Mouse (Mus musculus) hindlimb bud, embryonic 11.5 days (tissue): ENCODE measurements around the gene Iffo1.

Experiments used
- DNase-seq: peaks from one replicate; pipeline ENCODE4 v3.0.0-alpha.2; 2012; ENCODE audit warnings: low read depth, low spot score; ENCODE audit errors: extremely low spot score

Iffo1 gene

DNA sequence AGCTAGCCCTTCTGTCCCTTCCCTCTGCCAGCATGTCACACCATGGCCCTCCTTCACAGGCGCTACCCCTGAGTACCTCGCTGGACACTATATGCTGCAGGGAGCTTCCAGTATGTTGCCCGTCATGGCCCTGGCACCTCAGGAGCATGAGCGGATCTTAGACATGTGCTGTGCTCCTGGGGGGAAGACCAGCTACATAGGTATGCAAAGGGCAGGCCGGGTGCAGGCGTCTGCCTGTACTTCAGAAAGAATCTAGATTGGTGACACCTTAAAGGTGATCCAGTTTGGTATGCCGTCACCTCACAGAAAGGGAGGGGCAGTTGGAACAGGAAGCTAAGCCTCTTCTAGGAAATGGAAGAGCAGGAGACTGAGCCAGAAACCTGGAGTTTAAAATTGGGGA lies 5.3 kb upstream of the Iffo1 start:
- no peak for DNase-seq

- DNase-seq = no peak
Observed at GRCm38 (mm10) chr6:125142436-125142835, 2.6 kb upstream of the Iffo1 start.

DNA sequence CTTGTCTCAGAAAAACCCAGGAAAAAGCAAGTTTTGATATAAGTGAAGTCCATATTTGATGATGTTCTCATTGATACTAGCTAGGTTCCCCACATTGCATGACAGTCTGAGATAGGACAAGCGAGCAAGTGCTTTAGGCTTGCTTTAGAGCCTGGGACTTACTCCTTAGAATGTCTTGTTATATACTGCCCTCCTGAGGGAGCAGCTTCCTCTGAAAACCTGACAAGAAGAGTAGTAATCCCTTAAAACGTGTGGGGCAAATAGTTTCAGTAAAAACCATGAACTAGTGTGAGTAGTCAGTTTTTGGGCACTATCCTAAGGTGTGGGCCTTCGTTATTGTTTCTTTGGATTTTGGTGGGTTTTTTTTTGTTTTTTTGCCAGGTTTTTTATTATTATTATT lies 1.9 kb upstream of the Iffo1 start:
- DNase-seq = no peak

DNA sequence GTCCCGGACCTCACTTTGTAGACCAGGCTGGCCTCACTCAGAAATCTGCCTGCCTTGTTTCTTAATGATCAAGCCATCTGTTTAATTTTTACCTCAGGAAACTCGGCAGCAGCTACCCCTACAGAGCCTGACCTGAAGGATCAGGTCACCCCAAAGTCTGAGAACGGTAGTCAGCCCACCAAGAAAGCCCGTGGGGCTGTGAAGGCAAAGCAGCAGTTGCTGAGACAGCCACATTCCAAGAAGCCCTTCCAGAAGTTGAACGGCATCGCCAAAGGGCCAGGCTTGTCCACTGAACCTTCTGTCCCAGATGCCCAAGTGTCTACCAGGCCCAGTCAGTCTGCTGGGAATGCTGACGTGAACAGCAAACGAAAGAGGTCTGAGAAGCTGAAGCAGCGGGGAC lies 1.1 kb upstream of the Iffo1 start:
- DNase-seq = no peak

DNA sequence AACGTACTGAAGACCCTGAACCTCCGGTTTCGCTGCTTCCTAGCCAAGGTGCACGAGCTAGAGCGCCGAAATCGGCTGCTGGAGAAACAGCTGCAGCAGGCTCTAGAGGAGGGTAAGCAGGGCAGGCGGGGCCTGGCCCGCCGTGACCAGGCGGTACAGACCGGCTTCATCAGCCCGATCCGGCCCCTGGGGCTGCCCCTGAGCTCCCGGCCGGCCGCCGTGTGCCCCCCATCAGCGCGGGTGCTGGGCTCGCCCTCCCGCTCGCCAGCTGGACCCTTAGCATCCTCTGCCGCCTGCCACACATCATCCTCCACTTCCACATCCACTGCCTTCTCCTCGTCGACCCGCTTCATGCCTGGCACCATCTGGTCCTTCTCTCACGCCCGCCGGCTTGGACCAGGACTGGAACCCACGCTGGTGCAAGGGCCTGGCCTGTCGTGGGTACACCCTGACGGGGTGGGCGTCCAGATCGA lies 474 bp downstream of the Iffo1 start:
- DNase-seq = no peak

DNA sequence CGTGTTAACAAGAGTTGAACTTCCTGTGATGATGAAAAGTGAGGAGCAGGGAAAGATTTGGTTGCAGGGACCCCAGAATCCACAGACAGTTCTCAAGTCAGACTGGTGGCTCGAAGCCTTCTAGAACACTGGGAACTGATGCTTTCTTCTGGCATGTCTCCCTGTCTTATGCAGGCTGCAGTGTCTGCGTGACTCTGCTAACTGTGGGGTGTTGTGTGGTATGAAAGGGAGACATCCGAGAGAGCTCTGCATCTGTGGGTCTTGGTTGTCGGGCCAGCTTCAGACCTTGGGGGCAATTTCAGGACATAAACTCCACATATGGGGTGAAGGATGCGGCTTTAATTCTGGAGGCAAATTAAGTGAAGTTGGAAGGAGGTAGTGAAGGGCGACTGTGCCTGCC lies 1.1 kb downstream of the Iffo1 start:
- no peak for DNase-seq

GRCm38 (mm10) chr6:125146797-125147196 lies 1.8 kb downstream of the Iffo1 start:
- no peak for DNase-seq

GRCm38 (mm10) chr6:125147329-125147728 lies 2.3 kb downstream of the Iffo1 start:
- no peak for DNase-seq

DNA sequence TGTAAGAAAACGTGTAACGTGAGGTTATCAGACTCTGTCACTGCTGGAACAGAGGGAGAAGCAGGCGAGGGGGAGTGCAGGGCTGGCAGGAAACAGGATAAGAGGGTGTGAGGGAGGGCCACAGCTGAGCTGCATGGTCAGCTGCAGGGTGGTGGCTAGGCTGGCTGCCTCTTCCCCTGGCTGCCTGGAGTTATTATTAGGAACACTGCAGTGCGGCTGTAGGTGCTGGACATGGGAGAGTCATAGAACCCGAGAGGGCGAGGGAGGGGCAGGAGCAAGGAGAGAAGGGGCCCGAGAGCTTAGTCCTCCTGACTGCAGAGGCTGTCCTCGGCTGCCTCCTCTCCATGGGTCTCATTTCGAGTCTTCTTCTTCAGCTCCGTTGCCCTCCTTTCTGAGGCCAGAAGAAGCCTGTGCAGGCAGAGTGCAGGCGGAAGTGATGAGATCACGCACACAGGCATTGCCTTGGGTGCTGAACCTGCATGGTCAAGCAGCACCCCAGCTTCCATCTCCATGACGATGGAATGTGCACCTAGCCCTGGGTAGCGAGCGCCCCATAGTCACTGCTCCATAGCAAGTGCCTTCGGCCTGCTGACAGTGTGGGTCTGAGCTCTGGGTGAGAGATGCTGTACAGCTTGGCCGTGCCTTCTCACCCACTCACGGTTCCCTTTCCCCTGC lies 3.3 kb downstream of the Iffo1 start:
- no peak for DNase-seq

- DNase-seq = no peak
Observed at GRCm38 (mm10) chr6:125148926-125149568, 4.0 kb downstream of the Iffo1 start.

DNA sequence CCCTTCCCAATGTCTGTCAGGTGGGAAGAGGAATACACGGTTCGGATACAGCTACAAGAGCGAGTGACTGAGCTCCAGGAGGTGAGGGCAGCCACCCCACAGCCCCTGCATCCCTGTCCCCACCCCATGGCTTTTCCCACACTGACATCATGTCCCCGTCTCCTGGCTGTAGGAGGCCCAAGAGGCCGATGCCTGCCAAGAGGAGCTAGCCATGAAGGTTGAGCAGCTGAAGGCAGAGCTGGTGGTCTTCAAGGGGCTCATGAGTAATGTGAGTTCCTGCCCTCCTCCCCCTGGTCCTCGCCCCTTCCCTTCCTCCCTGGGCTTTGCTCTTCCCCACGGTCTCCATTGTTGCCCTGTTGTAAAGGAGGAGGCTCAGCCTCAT lies 4.5 kb downstream of the Iffo1 start:
- DNase-seq = no peak

DNA sequence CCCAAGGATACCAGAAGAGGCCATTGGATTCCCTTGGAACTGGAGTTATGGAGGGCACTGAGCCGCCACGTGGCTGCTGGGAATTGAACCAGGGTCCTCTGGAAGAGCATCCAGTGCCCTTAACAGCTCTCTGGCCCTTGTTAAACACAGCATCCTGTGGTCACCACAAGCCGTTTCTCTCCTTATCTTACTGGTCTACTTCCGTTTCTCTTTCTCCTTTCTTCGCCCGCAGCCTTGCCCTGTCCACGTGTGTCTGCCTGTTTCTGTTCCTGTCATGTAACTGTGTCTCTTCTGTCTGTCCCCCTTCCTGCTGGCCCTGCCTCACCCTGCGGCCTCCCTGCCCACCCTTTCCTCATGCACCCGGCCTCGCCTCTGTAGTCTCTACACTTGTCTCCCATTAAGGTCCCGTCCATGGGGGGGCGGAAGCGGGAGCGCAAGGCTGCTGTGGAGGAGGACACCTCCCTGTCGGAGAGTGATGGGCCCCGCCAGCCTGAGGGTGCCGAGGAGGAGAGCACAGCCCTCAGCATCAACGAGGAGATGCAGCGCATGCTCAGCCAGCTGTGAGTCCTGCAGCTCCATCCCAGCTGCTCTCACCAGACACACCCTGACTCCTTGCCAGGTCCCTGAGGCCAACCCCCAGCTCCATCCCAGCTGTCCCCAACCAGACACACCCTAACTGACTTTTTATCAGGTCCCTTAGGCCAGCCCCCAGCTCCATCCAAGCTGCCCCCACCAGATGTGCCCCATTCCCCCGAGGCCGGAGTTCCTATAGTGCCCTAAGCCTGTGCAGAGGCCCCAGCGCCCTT lies 7.4 kb downstream of the Iffo1 start:
- DNase-seq = no peak

DNA sequence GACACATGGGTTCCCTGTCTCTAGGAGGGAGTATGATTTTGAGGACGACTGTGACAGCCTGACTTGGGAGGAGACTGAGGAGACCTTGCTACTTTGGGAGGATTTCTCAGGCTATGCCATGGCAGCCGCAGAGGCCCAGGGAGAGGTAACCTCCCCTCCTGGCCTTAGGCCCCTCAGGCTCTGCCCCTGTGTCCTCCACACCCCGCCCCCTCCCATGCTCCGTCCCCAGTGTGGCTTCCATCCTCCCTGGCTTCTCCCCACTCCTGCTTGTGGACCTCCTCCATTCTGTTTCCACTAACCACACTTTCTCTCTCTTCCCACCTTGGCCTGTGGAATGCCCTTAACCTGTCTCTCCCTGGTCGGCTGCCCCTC lies 8.0 kb downstream of the Iffo1 start:
- no peak for DNase-seq

DNA sequence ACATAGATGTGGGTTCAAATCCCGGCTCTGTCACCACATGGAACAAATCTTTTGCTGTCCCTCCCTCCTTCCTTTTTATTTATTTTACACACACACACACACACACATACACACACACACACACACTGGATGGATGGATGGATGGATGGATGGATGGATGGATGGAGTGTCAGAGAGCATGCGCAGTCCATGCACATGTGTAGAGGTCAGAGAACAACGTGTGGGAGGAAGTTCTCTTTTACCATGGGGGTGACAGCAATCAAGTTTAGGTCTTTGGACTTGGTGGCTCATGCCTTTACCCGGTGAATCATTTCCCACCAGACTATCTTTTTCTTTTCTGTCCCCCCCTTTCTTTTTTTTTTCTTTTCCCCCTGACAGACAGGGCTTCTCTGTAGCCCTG lies 8.6 kb downstream of the Iffo1 start:
- DNase-seq = no peak

GRCm38 (mm10) chr6:125154550-125154949 lies 9.5 kb downstream of the Iffo1 start:
- DNase-seq = no peak

- no peak for DNase-seq
Observed at GRCm38 (mm10) chr6:125155262-125155661, 10.2 kb downstream of the Iffo1 start.

GRCm38 (mm10) chr6:125156491-125156890 lies 11.4 kb downstream of the Iffo1 start:
- no peak for DNase-seq

- no peak for DNase-seq
Observed at GRCm38 (mm10) chr6:125156903-125157614, 12.0 kb downstream of the Iffo1 start.

- no peak for DNase-seq
Observed at GRCm38 (mm10) chr6:125158944-125159492, 14.0 kb downstream of the Iffo1 start.

- DNase-seq = no peak
Observed at GRCm38 (mm10) chr6:125159773-125160557, 14.9 kb downstream of the Iffo1 start.

GRCm38 (mm10) chr6:125160558-125160853 lies 15.5 kb downstream of the Iffo1 start:
- no peak for DNase-seq
